14 mouse cellular contexts compared by ENCODE assay signal in genomic region chr5:144875227-144875626, GRCm38 (mm10).
DNase-seq lines count a peak whose midpoint lies in the region; ATAC-seq lines count a peak whose summit lies in the region.
"Had no signal": no experiment of that assay in that cellular context is flagged by ENCODE, and none has a peak within 500 bp of the region (broad histone marks: within the 10 kb centered on the region; RNA-seq: fewer than 3 reads in every experiment).

No protein-coding gene starts in this region.

- no peaks in the 10 kb centered on the region for H3K4me1 ChIP-seq in hindbrain, embryonic 12.5 days
- H3K4me1 ChIP-seq in hindbrain, embryonic 11.5 days (replicated peaks; ENCODE audit: control insufficient read depth, insufficient read depth, low read length), result no peaks in the 10 kb centered on the region
- H3K4me1 ChIP-seq in liver, embryonic 11.5 days (replicated peaks; ENCODE audit: control insufficient read depth, insufficient read depth, low read length), result no peaks in the 10 kb centered on the region; the same call in 1 of the 2 replicates
- peaks cover 8% of the 10 kb centered on the region; the same call in 1 of the 2 replicates for H3K4me1 ChIP-seq in liver, embryonic 12.5 days
- H3K4me1 ChIP-seq in neural tube, embryonic 11.5 days (ENCODE audit: control insufficient read depth, insufficient read depth, low read length), result no peaks in the 10 kb centered on the region
- H3K4me1 ChIP-seq: hindbrain, embryonic 13.5 days had no signal

- DNase-seq in adrenal gland, postnatal 14 days, result peak; percentile 27
- DNase-seq in adrenal gland, postnatal 4 days (ENCODE audit: low spot score in 2 of 2), result no peak
- DNase-seq in hindbrain, embryonic 11.5 days (ENCODE audit: low spot score), result no peak
- DNase-seq in liver, embryonic 11.5 days (ENCODE audit: low spot score), result no peak
- DNase-seq in neural tube, embryonic 11.5 days (ENCODE audit: low spot score), result no peak
- no peak for DNase-seq in neural tube, embryonic 10.5 days (ENCODE audit: extremely low spot score, low spot score)
- DNase-seq: adrenal gland, adult 8-10 months had no signal

- H3K9ac ChIP-seq in hindbrain, embryonic 12.5 days, result no peak overlapping the region
- no peak overlapping the region for H3K9ac ChIP-seq in hindbrain, embryonic 11.5 days (ENCODE audit: low read depth, low read length)
- H3K9ac ChIP-seq in liver, embryonic 11.5 days (ENCODE audit: low read depth, low read length), result no peak overlapping the region
- H3K9ac ChIP-seq in liver, embryonic 12.5 days, result no peak overlapping the region
- H3K9ac ChIP-seq in neural tube, embryonic 11.5 days (ENCODE audit: low read length), result no peak overlapping the region
- H3K9ac ChIP-seq: embryonic facial prominence, embryonic 13.5 days; heart, embryonic 13.5 days; hindbrain, embryonic 13.5 days had no signal

- H3K4me3 ChIP-seq in hindbrain, embryonic 12.5 days, result no peak overlapping the region
- H3K4me3 ChIP-seq in hindbrain, embryonic 11.5 days (ENCODE audit: low read depth, low read length), result no peak overlapping the region
- no peak overlapping the region for H3K4me3 ChIP-seq in liver, embryonic 11.5 days (ENCODE audit: low read depth, low read length)
- H3K4me3 ChIP-seq in liver, embryonic 12.5 days, result no peak overlapping the region
- H3K4me3 ChIP-seq in neural tube, embryonic 11.5 days (ENCODE audit: low read depth, low read length), result no peak overlapping the region
- H3K4me3 ChIP-seq: embryonic facial prominence, embryonic 13.5 days; heart, embryonic 13.5 days; hindbrain, embryonic 13.5 days had no signal

- H3K27me3 ChIP-seq in hindbrain, embryonic 12.5 days, result no peaks in the 10 kb centered on the region
- H3K27me3 ChIP-seq in hindbrain, embryonic 11.5 days (ENCODE audit: control insufficient read depth, insufficient read depth, low read length), result no peaks in the 10 kb centered on the region
- H3K27me3 ChIP-seq in liver, embryonic 11.5 days (replicated peaks; ENCODE audit: control insufficient read depth, insufficient read depth, low read length), result no peaks in the 10 kb centered on the region
- H3K27me3 ChIP-seq in liver, embryonic 12.5 days (replicated peaks), result no peaks in the 10 kb centered on the region
- no peaks in the 10 kb centered on the region for H3K27me3 ChIP-seq in neural tube, embryonic 11.5 days (ENCODE audit: control insufficient read depth, insufficient read depth, low read length)
- H3K27me3 ChIP-seq: embryonic facial prominence, embryonic 13.5 days; heart, embryonic 13.5 days; hindbrain, embryonic 13.5 days had no signal

- peaks cover 30% of the 10 kb centered on the region for H3K36me3 ChIP-seq in hindbrain, embryonic 12.5 days
- no peaks in the 10 kb centered on the region; the same call in 1 of the 2 replicates for H3K36me3 ChIP-seq in hindbrain, embryonic 11.5 days (ENCODE audit: control insufficient read depth, insufficient read depth, low read length)
- no peaks in the 10 kb centered on the region; the same call in 1 of the 2 replicates for H3K36me3 ChIP-seq in liver, embryonic 11.5 days (ENCODE audit: control insufficient read depth, insufficient read depth, low read length)
- peaks cover 7% of the 10 kb centered on the region; the same call in 1 of the 2 replicates for H3K36me3 ChIP-seq in liver, embryonic 12.5 days
- peaks cover 2% of the 10 kb centered on the region; the same call in 1 of the 2 replicates for H3K36me3 ChIP-seq in neural tube, embryonic 11.5 days (ENCODE audit: control insufficient read depth, insufficient read depth, low read length)
- H3K36me3 ChIP-seq: G1E had no signal

- 0 out of 2 replicates have a peak, but pooled peaks have one; percentile 5 for ATAC-seq in hindbrain, embryonic 12.5 days (ENCODE audit: low FRiP score)
- ATAC-seq in hindbrain, embryonic 11.5 days (ENCODE audit: low FRiP score), result no peak
- ATAC-seq in liver, embryonic 11.5 days (replicated peaks; ENCODE audit: low FRiP score), result peak; percentile 23; the same call in 1 of the 2 replicates
- no peak for ATAC-seq in liver, embryonic 12.5 days
- ATAC-seq in neural tube, embryonic 11.5 days (ENCODE audit: insufficient read depth, low FRiP score, low TSS enrichment), result peak; percentile 31; the same call in 1 of the 2 replicates
- ATAC-seq: CD4-positive, CD25-positive, alpha-beta regulatory T cell, adult 4 months had no signal

- 85% methylated on average over 6 of the region's 6 CpGs for WGBS in hindbrain, embryonic 12.5 days
- WGBS in hindbrain, embryonic 11.5 days, result 77% methylated on average over 6 of the region's 6 CpGs
- 87% methylated on average over 6 of the region's 6 CpGs for whole genome bisulfite sequencing in liver, embryonic 11.5 days
- WGBS in liver, embryonic 12.5 days (ENCODE audit: insufficient replicate concordance), result 79% methylated on average over 6 of the region's 6 CpGs
- 81% methylated on average over 6 of the region's 6 CpGs for WGBS in neural tube, embryonic 11.5 days

- no peak overlapping the region for H3K27ac ChIP-seq in hindbrain, embryonic 12.5 days
- no peak overlapping the region for H3K27ac ChIP-seq in hindbrain, embryonic 11.5 days (ENCODE audit: low read depth, low read length)
- no peak overlapping the region for H3K27ac ChIP-seq in liver, embryonic 11.5 days (ENCODE audit: low read depth, low read length)
- H3K27ac ChIP-seq in liver, embryonic 12.5 days, result no peak overlapping the region
- H3K27ac ChIP-seq in neural tube, embryonic 11.5 days (ENCODE audit: low read depth, low read length), result no peak overlapping the region
- H3K27ac ChIP-seq: embryonic facial prominence, embryonic 13.5 days; heart, embryonic 13.5 days; hindbrain, embryonic 13.5 days had no signal

- H3K4me2 ChIP-seq in hindbrain, embryonic 12.5 days (replicated peaks), result no peak overlapping the region
- no peak overlapping the region for H3K4me2 ChIP-seq in hindbrain, embryonic 11.5 days (replicated peaks; ENCODE audit: low read depth, low read length)
- no peak overlapping the region for H3K4me2 ChIP-seq in liver, embryonic 11.5 days
- no peak overlapping the region for H3K4me2 ChIP-seq in liver, embryonic 12.5 days
- no peak overlapping the region for H3K4me2 ChIP-seq in neural tube, embryonic 11.5 days (ENCODE audit: low read depth)
- H3K4me2 ChIP-seq: embryonic facial prominence, embryonic 13.5 days; heart, embryonic 13.5 days; hindbrain, embryonic 13.5 days had no signal

- H3K9me3 ChIP-seq in hindbrain, embryonic 12.5 days (replicated peaks), result no peaks in the 10 kb centered on the region
- H3K9me3 ChIP-seq in hindbrain, embryonic 11.5 days (ENCODE audit: control insufficient read depth, low read length), result no peaks in the 10 kb centered on the region
- no peaks in the 10 kb centered on the region for H3K9me3 ChIP-seq in liver, embryonic 11.5 days (ENCODE audit: control insufficient read depth, low read length)
- H3K9me3 ChIP-seq in liver, embryonic 12.5 days (replicated peaks), result no peaks in the 10 kb centered on the region
- no peaks in the 10 kb centered on the region for H3K9me3 ChIP-seq in neural tube, embryonic 11.5 days (ENCODE audit: control insufficient read depth, low read length)
- H3K9me3 ChIP-seq: embryonic facial prominence, embryonic 13.5 days; G1E; heart, embryonic 13.5 days; hindbrain, embryonic 13.5 days had no signal

Comparison
In these comparisons a context has a peak if more than half of its experiments do, and no peak if none do; other contexts are left out.
1. ATAC-seq: peak in hindbrain, embryonic 12.5 days (single experiment), liver, embryonic 11.5 days (single experiment) and neural tube, embryonic 11.5 days (single experiment); none in hindbrain, embryonic 11.5 days (single experiment) and liver, embryonic 12.5 days (single experiment).